Mouse (Mus musculus) liver, embryonic 15.5 days (tissue): ENCODE results near the gene Nsun4. TPM values are rescaled to one million over a fixed set of nuclear protein-coding genes. Genes with fewer than 3 reads are reported as not detected.

Source experiments
- ATAC-seq: fragments of 200-750 bp; cut with Nextera tagmentation; 2 replicates; pipeline ENCODE4 v1.8.0; 2017; ENCODE audit warnings: moderate number of reproducible peaks, mild to moderate bottlenecking, moderate library complexity; ENCODE audit not compliant: insufficient read depth
- H3K27ac ChIP-seq: fragments of 300-500 bp; sonication (generic); replicated peaks from 2 replicates; pipeline ENCODE4 v1.5.1; 2015; ENCODE audit warnings: mild to moderate bottlenecking, inconsistent platforms
- H3K27me3 ChIP-seq: fragments of 300-500 bp; sonication (generic); 2 replicates; pipeline ENCODE4 v1.6.1; 2015; ENCODE audit warnings: mild to moderate bottlenecking, inconsistent platforms
- H3K36me3 ChIP-seq: fragments of 300-500 bp; sonication (generic); replicated peaks from 2 replicates; pipeline ENCODE4 v1.6.1; 2015; ENCODE audit warnings: moderate library complexity, mild to moderate bottlenecking, inconsistent platforms
- H3K4me1 ChIP-seq: fragments of 300-500 bp; sonication (generic); replicated peaks from 2 replicates; pipeline ENCODE4 v1.6.1; 2015; ENCODE audit warnings: inconsistent platforms
- H3K4me2 ChIP-seq: fragments of 300-500 bp; sonication (generic); 2 replicates; pipeline ENCODE4 v1.6.1; 2015; ENCODE audit warnings: moderate library complexity, mild to moderate bottlenecking, inconsistent platforms
- H3K4me3 ChIP-seq: fragments of 300-500 bp; sonication (generic); replicated peaks from 2 replicates; pipeline ENCODE4 v1.5.1; 2015; ENCODE audit warnings: mild to moderate bottlenecking, inconsistent platforms
- H3K9ac ChIP-seq: fragments of 300-500 bp; sonication (generic); 2 replicates; pipeline ENCODE4 v1.6.1; 2015; ENCODE audit warnings: moderate library complexity, mild to moderate bottlenecking, inconsistent platforms
- H3K9me3 ChIP-seq: fragments of 300-500 bp; sonication (generic); replicated peaks from 2 replicates; pipeline ENCODE4 v1.6.1; 2016; ENCODE audit warnings: inconsistent platforms
- WGBS: fragments of 180-500 bp; shearing (Covaris S2); methylation state at CpG from one replicate; pipeline ENCODE4 v1.1.7; 2015; ENCODE audit warnings: mixed read lengths; ENCODE audit not compliant: insufficient replicate concordance; 5-methylcytosine and 5-hydroxymethylcytosine counted together
- polyA plus RNA-seq: library from polyadenylated mRNA; unstranded; fragments of >200 nt; fragmentation: Nextera tagmentation; extraction: Ambion mirVana; gene quantifications from 2 replicates; pipeline ENCODE4 v1.2.1, GENCODE M21; 2015

Gene Nsun4
- polyA plus RNA-seq, 1 experiment from 2014 or later, result 9.8 TPM

DNA sequence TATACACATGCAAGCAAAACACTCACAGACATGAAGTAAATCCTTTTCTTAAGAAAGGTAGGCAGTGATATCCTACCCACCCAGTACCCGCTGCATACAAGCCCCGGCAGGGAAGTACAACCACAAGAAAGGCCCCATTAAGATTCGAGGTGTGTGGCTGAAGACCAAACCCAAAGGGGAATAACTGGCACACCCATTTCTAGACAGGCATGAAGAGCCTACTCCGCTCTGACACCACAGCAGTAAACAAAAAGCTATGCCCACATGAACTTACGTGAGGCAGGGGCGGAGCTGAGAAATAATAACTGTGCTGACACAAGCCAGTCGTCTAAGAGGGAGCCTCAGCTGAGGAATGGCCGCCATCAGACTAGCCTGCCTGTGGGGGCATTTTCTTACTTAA is 43.5 kb downstream of the Nsun4 start:
- Histone ChIP-seq H3K4me2 (no peak overlapping the region), H3K36me3 (no peaks in the 10 kb centered on the region), H3K4me3 (no peak overlapping the region), H3K27ac (no peak overlapping the region), H3K27me3 (peaks cover 14% of the 10 kb centered on the region), H3K9me3 (no peaks in the 10 kb centered on the region), H3K4me1 (0 out of 2 replicates have a peak, but pooled peaks cover 7% of the 10 kb centered on the region), H3K9ac (no peak overlapping the region)
- 55% methylated on average over 8 of the region's 8 CpGs for WGBS
- no peak for ATAC-seq

- H3K27me3 ChIP-seq, result no peaks in the 10 kb centered on the region
- no peak overlapping the region for H3K4me2 ChIP-seq
- 0 out of 2 replicates have a peak, but pooled peaks have one; percentile 29 for ATAC-seq
- WGBS, result 65% methylated on average over 4 of the region's 4 CpGs
- no peaks in the 10 kb centered on the region for H3K36me3 ChIP-seq
- H3K27ac ChIP-seq, result no peak overlapping the region; the same call in 1 of the 2 replicates
- no peaks in the 10 kb centered on the region for H3K9me3 ChIP-seq
- no peak overlapping the region for H3K4me3 ChIP-seq
- H3K4me1 ChIP-seq, result no peaks in the 10 kb centered on the region; the same call in 1 of the 2 replicates
- no peak overlapping the region for H3K9ac ChIP-seq
Observed at GRCm38 (mm10) chr4:116001206-116001605, 52.5 kb downstream of the Nsun4 start.

DNA sequence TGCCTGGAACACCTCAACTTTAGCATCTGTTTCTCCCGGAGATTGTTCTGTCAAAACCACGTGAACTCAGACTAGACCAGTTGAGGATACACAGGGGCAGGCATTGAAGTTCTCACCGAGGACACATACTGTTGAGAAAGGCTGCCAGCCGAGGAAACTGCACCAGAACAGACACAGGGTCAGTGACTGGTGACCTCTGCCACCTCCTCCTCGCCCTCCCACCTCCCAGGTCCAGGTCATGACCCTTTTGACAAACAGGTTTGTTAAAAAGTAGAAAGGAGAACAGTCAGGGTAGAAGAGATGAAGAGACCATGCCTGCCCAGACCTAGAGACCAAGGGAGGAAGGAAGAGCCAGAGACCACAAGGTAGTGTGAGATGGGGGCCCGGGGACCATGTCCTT is 53.0 kb downstream of the Nsun4 start:
- Histone ChIP-seq H3K36me3 (no peaks in the 10 kb centered on the region), H3K9me3 (no peaks in the 10 kb centered on the region), H3K27me3 (no peaks in the 10 kb centered on the region), H3K4me3 (no peak overlapping the region), H3K4me1 (no peaks in the 10 kb centered on the region; the same call in 1 of the 2 replicates), H3K9ac (no peak overlapping the region), H3K4me2 (no peak overlapping the region), H3K27ac (no peak overlapping the region; the same call in 1 of the 2 replicates)
- WGBS, result 36% methylated on average over 6 of the region's 6 CpGs
- ATAC-seq, result peak; percentile 51

GRCm38 (mm10) chr4:115996729-115997128 is 56.9 kb downstream of the Nsun4 start:
- Histone ChIP-seq H3K4me1 (no peaks in the 10 kb centered on the region; the same call in 1 of the 2 replicates), H3K36me3 (no peaks in the 10 kb centered on the region), H3K9ac (no peak overlapping the region), H3K27me3 (no peaks in the 10 kb centered on the region), H3K9me3 (no peaks in the 10 kb centered on the region), H3K27ac (no peak overlapping the region), H3K4me2 (no peak overlapping the region), H3K4me3 (no peak overlapping the region)
- WGBS, result 51% methylated on average over 4 of the region's 4 CpGs
- ATAC-seq, result no peak

DNA sequence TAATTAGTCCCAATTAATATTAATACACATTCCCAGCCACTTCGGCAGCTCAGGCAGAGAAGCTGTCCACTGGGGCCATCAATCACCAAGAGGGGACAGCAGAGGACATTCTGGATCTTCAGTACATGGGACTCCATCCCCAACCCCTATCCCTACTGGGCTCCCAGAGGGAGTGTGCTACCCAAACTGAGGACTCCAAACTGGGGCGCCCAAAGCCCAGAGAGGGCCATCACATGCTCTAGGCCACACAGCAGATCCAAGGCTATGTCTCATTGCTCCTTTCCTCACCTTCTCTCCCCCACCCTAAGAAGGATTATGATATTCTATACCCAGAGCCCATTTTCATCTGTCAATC is 58.3 kb downstream of the Nsun4 start:
- no peak overlapping the region for H3K27ac ChIP-seq
- no peak for ATAC-seq
- WGBS, result 56% methylated on average over 2 of the region's 2 CpGs
- H3K9me3 ChIP-seq, result no peaks in the 10 kb centered on the region
- no peaks in the 10 kb centered on the region; the same call in 1 of the 2 replicates for H3K4me1 ChIP-seq
- no peak overlapping the region for H3K4me2 ChIP-seq
- no peak overlapping the region for H3K9ac ChIP-seq
- H3K36me3 ChIP-seq, result no peaks in the 10 kb centered on the region
- no peak overlapping the region for H3K4me3 ChIP-seq
- H3K27me3 ChIP-seq, result no peaks in the 10 kb centered on the region

GRCm38 (mm10) chr4:115994662-115995375 is 58.9 kb downstream of the Nsun4 start:
- no peak overlapping the region for H3K4me2 ChIP-seq
- no peaks in the 10 kb centered on the region for H3K9me3 ChIP-seq
- 73% methylated on average over 16 of the region's 16 CpGs for WGBS
- no peak overlapping the region for H3K27ac ChIP-seq
- no peaks in the 10 kb centered on the region for H3K36me3 ChIP-seq
- H3K4me3 ChIP-seq, result no peak overlapping the region
- H3K9ac ChIP-seq, result no peak overlapping the region
- no peaks in the 10 kb centered on the region; the same call in 1 of the 2 replicates for H3K4me1 ChIP-seq
- ATAC-seq, result no peak
- H3K27me3 ChIP-seq, result no peaks in the 10 kb centered on the region

GRCm38 (mm10) chr4:115989382-115989781 is 64.3 kb downstream of the Nsun4 start:
- H3K4me2 ChIP-seq, result no peak overlapping the region
- H3K36me3 ChIP-seq, result no peaks in the 10 kb centered on the region
- H3K27me3 ChIP-seq, result peaks cover 4% of the 10 kb centered on the region; the same call in 1 of the 2 replicates
- no peaks in the 10 kb centered on the region for H3K9me3 ChIP-seq
- ATAC-seq, result no peak
- WGBS, result 56% methylated on average over 7 of the region's 7 CpGs
- H3K4me3 ChIP-seq, result no peak overlapping the region
- H3K4me1 ChIP-seq, result 0 out of 2 replicates have a peak, but pooled peaks cover 3% of the 10 kb centered on the region
- H3K27ac ChIP-seq, result no peak overlapping the region
- H3K9ac ChIP-seq, result no peak overlapping the region

GRCm38 (mm10) chr4:115987858-115988530 is 65.7 kb downstream of the Nsun4 start:
- H3K27ac ChIP-seq, result no peak overlapping the region
- no peaks in the 10 kb centered on the region for H3K36me3 ChIP-seq
- ATAC-seq, result no peak
- 0 out of 2 replicates have a peak, but pooled peaks cover 9% of the 10 kb centered on the region for H3K4me1 ChIP-seq
- H3K4me2 ChIP-seq, result no peak overlapping the region
- H3K9me3 ChIP-seq, result no peaks in the 10 kb centered on the region
- WGBS, result 60% methylated on average over 5 of the region's 5 CpGs
- H3K27me3 ChIP-seq, result peaks cover 11% of the 10 kb centered on the region
- no peak overlapping the region for H3K4me3 ChIP-seq
- H3K9ac ChIP-seq, result no peak overlapping the region

DNA sequence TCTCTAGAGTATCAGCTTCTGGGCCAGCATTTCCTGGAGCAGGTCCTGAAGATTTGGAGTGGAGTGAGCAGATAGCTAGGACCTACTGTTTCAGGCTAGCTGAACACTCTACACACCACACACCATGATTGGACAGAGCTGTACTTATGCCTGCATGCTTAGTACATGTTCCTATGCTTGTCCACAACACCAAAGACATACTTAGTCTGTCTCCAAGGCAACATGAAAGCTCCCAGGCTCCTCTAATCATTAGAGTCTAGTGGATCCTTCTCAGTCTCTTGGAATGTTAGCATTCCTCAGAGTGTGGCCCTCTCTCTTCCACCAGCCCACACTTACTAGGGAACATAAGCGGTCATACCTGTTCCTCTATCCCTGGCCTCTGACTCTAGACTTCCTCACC is 66.2 kb downstream of the Nsun4 start:
- ATAC-seq, result no peak
- H3K27ac ChIP-seq, result no peak overlapping the region
- H3K36me3 ChIP-seq, result no peaks in the 10 kb centered on the region
- peaks cover 11% of the 10 kb centered on the region for H3K27me3 ChIP-seq
- no peak overlapping the region for H3K4me2 ChIP-seq
- H3K4me1 ChIP-seq, result 0 out of 2 replicates have a peak, but pooled peaks cover 9% of the 10 kb centered on the region
- 70% methylated on average over 1 of the region's 1 CpGs for WGBS
- no peak overlapping the region for H3K4me3 ChIP-seq
- H3K9me3 ChIP-seq, result no peaks in the 10 kb centered on the region
- no peak overlapping the region for H3K9ac ChIP-seq

DNA sequence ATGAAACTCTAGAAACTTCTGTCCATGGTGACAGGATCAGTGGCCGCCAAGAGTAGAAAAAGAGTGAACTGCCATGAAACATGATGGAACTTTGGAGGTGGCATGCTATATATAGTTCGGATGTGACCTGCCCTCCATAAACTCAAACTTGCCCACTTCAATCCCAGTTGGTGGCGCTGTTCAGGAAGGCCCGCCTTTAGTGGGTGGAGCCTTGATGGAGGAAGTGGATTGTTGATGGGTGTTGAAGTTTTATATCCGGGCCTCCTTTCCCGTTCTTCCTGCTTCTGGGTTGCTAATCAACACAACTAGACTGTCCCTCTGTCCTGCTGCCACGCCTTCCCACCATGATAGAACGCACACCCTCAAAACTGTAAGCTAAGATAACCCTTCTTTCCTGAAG is 68.7 kb downstream of the Nsun4 start:
- H3K36me3 ChIP-seq, result no peaks in the 10 kb centered on the region
- no peak overlapping the region for H3K4me2 ChIP-seq
- H3K4me1 ChIP-seq, result 0 out of 2 replicates have a peak, but pooled peaks cover 9% of the 10 kb centered on the region
- no peak overlapping the region for H3K4me3 ChIP-seq
- ATAC-seq, result no peak
- H3K27me3 ChIP-seq, result peaks cover 35% of the 10 kb centered on the region
- H3K27ac ChIP-seq, result no peak overlapping the region
- H3K9ac ChIP-seq, result no peak overlapping the region
- no peaks in the 10 kb centered on the region for H3K9me3 ChIP-seq
- 21% methylated on average over 8 of the region's 8 CpGs for WGBS

- Histone ChIP-seq H3K4me3 (no peak overlapping the region), H3K36me3 (no peaks in the 10 kb centered on the region), H3K4me2 (no peak overlapping the region), H3K27me3 (peaks cover 43% of the 10 kb centered on the region), H3K27ac (no peak overlapping the region), H3K9ac (no peak overlapping the region), H3K9me3 (no peaks in the 10 kb centered on the region), H3K4me1 (0 out of 2 replicates have a peak, but pooled peaks cover 13% of the 10 kb centered on the region)
- 1% methylated on average over 13 of the region's 13 CpGs for WGBS
- ATAC-seq, result no peak
Observed at GRCm38 (mm10) chr4:115984111-115984510, 69.6 kb downstream of the Nsun4 start.
